Mouse (Mus musculus): ENCODE results near the gene Sumf2.
"Not testable (repeated sequence)": the region's sequence is repeated elsewhere in the genome, so short reads cannot be mapped to it uniquely, and the experiment has no call there.

Sumf2 gene

GRCm38 (mm10) chr5:129846752-129847557 lies at the start of gene Sumf2:
TSS of gene Sumf2 (plus strand) at chr5:129846986.
- DNase-seq, result peak; percentile 97

GRCm38 (mm10) chr5:129844848-129845247 lies 1.9 kb upstream of the Sumf2 start:
- no peak for DNase-seq

GRCm38 (mm10) chr5:129847558-129847820 lies 703 bp downstream of the Sumf2 start:
- no peak for DNase-seq

- DNase-seq, result no peak
Measured at GRCm38 (mm10) chr5:129855163-129855562, 8.4 kb downstream of the Sumf2 start.

- no peak for DNase-seq
Measured at GRCm38 (mm10) chr5:129856414-129856813, 9.6 kb downstream of the Sumf2 start.

GRCm38 (mm10) chr5:129862325-129862724 lies 15.5 kb downstream of the Sumf2 start:
- DNase-seq, result no peak

- peak; percentile 56 for DNase-seq
Measured at GRCm38 (mm10) chr5:129864467-129864866, 17.7 kb downstream of the Sumf2 start.

GRCm38 (mm10) chr5:129865841-129866240 lies 19.1 kb downstream of the Sumf2 start:
- DNase-seq, result no peak

GRCm38 (mm10) chr5:129869238-129869995 lies 22.6 kb downstream of the Sumf2 start:
- no peak for DNase-seq

GRCm38 (mm10) chr5:129871238-129871637 lies 24.5 kb downstream of the Sumf2 start:
- DNase-seq, result no peak

- no peak for DNase-seq
Measured at GRCm38 (mm10) chr5:129873942-129874341, 27.2 kb downstream of the Sumf2 start.

- DNase-seq, result no peak
Measured at GRCm38 (mm10) chr5:129875098-129875497, 28.3 kb downstream of the Sumf2 start.

GRCm38 (mm10) chr5:129877731-129878455 lies 31.1 kb downstream of the Sumf2 start:
- peak; percentile 6 for DNase-seq

- DNase-seq, result peak; percentile 60
Measured at GRCm38 (mm10) chr5:129878946-129879345, 32.2 kb downstream of the Sumf2 start.

GRCm38 (mm10) chr5:129879888-129880287 lies 33.1 kb downstream of the Sumf2 start:
- DNase-seq, result no peak

GRCm38 (mm10) chr5:129886271-129886670 lies 39.5 kb downstream of the Sumf2 start:
- DNase-seq, result no peak

GRCm38 (mm10) chr5:129886911-129887636 lies 40.3 kb downstream of the Sumf2 start, which contains the start of gene Chchd2:
TSS of gene Chchd2 (minus strand) at chr5:129887470.
- DNase-seq, result peak; percentile 98

- DNase-seq, result not testable (repeated sequence)
Measured at GRCm38 (mm10) chr5:129890390-129890789, 43.6 kb downstream of the Sumf2 start.

- DNase-seq, result peak; percentile 95
Measured at GRCm38 (mm10) chr5:129895198-129896088, 48.7 kb downstream of the Sumf2 start, which contains the start of gene Zbed5. TSS of gene Zbed5 (plus strand) at chr5:129895723.

GRCm38 (mm10) chr5:129898449-129898848 lies 51.7 kb downstream of the Sumf2 start, which contains the start of gene Phkg1:
TSS of gene Phkg1 (minus strand) at chr5:129898549.
- DNase-seq, result no peak

GRCm38 (mm10) chr5:129907775-129908174 lies 61.0 kb downstream of the Sumf2 start:
- DNase-seq, result no peak
